Mouse (Mus musculus) frontal cortex, postnatal 14 days (tissue): ENCODE results near the gene Syne4.

Experiments used
- DNase-seq, 2 experiments: peaks; one replicate each; pipeline ENCODE4 v3.0.0; 2022; ENCODE audit warnings: low spot score in 2 of 2

Syne4 gene

DNA sequence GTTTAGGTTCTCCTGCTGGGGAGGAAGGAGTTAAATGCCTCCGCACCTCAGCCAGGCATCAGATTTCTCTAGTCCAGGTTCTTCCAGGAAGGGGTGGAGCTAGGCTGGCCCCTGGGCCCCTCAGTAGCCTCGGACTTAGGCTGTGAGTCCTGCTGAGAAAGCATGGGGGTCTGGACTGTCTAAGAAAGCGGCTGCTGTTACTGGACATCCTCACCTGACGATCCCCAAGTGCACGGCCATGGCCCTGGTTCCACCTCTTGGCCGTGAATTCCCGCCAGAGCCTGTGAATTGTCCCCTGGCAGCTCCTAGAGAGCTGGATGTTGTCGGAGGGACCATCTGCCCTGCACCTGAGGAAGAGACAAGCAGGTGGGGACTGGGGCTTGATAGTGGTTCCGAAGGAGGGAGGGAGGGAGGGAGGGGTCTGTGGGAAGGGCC is at the start of gene Syne4:
Gene Syne4 (plus strand): TSS at position 87 of the 435 bp plus-strand sequence.
- no peak for DNase-seq

DNA sequence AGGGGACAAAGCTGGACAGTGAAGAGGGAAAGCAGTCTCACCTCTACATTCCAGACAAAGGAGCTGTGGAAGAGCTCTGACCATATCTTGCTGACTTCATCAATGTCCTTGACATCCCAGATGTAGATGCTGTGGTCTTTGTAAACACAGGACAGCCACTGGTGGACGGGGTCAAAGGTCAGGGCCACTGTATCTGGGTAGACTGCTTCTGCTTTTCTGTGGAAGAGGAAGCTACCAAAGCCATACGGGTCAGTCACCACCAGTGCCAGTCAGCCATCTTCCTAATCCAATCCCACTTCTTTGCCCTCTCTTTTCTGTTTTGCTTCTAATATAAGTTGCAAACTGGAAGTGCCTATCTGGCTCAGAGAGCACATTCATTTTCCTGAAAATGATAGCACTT is 49.6 kb upstream of the Syne4 start:
- no peak for DNase-seq

DNA sequence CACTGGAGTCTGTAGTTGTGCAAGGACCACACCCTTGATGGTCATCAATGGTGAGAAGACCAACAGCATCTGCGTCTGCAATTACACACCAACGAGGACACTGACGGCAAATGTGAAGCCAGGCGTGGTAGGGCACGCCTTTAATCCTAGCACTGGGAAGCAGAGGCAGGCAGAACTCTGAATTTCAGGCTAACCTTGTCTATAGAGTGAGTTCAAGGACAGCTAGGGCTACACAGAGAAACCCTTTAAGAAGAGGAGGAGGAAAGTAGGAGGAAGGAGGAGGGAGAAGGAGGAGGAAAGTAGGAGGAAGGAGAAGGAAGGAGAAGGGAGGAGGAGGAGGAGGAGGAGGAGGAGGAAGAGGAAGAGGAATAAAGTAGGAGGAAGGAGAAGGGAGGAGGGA is 49.1 kb upstream of the Syne4 start:
- no peak for DNase-seq

DNA sequence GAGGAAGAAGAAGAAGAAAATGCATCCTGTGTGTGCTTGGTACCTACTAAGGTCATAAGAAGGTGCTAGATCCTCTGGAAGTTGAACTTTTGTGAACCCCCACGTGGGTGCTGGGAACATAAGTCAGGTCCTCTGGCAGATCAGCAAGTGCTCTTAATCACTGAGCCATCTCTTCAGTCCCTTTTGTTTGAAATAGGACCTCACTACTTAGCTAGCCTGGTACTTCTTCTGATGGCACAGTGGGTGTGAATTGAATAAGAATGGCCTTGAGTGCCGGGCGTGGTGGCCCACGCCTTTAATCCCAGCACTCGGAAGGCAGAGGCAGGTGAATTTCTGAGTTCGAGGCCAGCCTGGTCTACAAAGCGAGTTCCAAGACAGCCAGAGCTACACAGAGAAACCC is 48.7 kb upstream of the Syne4 start:
- DNase-seq: no peak

DNA sequence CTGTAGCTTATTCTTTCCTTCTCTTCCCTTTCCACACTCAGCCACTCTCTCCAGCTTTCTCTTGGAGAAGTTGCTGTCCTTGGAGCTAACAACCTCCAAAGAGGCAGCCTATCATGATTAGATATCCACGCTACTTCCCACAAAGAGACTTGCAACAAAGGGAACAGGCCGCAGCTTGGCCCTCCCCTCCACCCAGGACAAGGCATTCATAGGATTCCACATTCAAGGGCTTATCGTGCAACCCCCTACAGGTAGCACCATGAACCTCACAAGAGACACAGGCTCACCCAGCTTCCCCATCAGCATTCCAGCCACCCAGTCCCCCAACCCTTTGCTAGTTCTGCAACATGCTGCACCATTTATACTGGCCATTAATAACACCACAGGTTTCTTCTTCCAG is 47.8 kb upstream of the Syne4 start:
- DNase-seq: no peak

DNA sequence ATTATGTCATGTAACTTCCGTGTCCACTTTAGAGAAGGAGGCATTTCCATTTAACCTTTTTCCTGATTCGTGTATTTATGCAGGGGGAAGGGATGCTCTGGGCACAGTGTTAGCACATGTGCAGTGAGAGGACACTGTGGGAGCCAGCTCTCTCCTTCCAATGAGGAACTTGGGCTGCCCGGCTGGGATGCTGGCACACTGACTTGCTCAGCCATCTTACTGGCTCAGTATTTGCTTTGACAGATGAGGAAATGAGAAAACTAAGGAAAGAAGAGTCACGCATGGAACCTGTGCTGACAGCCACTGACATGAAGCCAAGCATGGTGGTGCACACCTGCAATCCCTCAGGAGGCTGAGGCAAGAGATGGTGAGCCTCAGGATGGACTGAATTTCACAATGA is 45.0 kb upstream of the Syne4 start:
- no peak for DNase-seq

DNA sequence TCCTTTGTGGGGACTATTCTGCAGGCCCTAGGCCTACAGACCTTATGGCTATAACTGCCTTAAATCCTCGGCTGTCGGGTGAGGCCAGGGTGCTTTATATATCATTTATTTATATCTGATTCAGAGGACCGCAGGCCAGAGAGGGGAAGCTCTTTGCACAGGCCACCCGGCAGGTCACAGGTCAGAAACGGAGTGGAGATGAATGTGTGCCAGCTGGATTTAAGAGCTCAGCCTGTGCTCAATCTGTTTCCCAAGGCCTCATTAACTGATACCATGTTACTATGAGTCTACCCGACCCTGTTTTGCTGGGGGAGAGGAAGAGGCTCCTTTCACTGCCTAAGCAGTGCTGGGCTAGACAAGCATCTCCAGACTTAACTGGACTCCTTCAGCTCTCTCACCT is 40.2 kb upstream of the Syne4 start:
- no peak for DNase-seq

DNA sequence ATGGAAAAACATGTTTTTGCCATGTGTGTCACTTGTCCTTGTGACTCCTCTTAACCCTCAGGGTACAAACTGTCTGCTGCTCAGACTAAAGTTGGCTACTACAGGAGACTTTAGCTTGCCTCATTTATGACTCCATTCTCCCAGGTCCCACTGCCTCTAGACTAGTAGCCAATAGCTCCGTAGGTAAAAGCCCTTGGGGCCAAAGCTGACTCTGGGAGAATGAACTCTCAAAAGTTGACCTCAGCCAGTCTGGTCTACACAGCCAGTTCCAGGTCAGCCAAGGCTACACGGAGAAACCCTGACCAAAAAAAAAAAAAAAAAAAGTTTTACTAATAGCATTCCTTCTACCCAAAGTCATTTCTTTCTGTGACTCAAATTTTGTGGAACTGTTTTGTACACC is 35.7 kb upstream of the Syne4 start:
- no peak for DNase-seq

DNA sequence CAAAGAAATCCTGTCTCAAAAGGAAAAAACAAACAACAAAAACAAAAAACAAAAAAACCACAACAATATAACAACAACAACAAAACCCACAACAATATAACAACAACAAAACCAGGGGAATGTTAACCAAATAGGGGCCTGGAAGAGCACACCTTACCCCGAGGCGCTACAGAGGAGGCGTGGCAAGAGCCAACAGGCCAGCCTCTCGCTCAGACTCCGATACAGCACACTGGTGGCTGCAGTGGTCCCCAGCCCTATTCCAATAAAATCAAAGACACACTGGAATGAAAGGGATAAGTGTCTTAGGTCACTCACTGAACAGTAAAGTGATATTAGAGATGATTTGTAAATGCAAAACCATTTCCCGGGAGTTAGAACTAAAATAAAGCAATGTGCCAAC is 35.1 kb upstream of the Syne4 start:
- no peak for DNase-seq

DNA sequence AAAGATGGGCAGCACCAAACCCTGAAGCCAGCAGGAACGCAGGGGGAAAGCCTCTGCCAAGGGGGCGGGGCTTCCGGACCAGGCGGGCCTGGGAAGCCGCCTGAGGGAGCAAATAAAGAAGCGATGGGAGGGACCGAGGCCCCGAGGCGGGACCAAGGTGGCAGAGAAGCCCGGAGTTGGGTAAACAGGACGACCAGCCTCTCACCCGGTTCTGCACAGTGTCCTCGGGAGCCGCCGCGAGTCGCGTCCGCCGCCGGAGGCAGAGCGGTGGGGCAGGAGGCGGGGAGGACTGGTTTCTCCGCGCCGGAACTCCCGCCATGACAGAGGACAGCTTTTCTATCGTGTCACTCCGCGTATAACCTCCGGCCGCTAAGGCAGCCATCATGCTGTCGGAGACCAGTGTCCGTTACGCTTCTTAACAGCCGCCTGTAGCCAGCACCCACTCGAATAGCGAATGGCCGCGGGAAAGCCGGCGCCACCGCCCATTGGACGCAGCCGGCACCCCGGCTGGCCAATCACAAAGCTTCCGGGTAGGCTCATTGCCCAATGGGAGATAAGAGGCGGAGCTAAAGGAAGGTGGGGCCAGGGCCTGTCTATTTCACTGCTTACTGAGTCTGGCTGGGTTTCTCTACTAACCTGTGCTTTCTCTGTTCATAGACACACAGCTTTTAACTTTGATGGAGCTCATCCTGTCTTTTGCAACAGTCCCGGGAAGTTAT is 34.5 kb upstream of the Syne4 start, which contains the start of the genes Thap8 and Wdr62:
Gene Thap8 (plus strand): TSS at position 144 of the 719 bp plus-strand sequence.
Gene Wdr62 (minus strand): TSS at position 469 of the 719 bp plus-strand sequence.
- DNase-seq: peak; percentile 83 to 88

DNA sequence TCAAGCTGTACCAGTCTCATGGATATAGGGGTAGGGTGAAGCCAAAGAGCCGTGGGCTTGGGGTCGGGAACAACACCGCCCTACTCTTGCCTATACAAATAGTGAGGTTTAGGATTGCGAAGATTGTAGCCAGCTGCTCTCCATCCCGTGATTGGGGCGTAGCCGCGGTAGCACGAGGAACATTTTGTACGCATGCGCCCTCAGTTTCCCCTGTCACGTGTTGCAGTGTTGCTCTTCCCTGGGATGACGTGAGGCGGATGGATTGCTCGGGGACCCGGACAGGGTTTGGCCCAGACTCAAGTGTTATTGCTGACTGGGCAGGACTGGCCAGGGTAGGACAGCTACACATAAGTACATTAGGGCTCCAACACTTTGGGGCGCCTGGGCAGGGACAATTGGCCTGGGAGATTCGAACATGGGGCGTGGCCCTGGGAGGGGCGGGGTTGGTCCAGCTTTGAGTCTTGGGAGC is 33.9 kb upstream of the Syne4 start:
- DNase-seq: peak; percentile 77 to 83

DNA sequence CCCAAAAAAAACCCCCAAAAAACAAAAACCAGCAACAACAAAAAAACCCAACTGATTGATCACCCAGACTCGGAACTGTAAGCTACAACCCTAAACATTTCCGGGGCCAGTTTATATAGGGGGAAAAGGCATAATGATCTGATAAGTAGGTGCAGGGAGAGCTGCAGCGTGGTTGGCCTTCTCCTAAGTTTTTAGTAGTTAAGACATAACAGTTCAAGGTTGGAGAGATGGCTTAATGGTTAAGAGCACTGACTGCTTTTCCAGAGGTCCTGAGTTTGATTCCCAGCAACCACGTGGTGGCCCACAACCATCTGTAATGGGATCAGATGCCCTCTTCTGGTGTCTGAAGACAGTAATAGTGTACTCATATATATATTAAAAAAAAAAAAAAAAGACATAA is 33.1 kb upstream of the Syne4 start:
- no peak for DNase-seq

DNA sequence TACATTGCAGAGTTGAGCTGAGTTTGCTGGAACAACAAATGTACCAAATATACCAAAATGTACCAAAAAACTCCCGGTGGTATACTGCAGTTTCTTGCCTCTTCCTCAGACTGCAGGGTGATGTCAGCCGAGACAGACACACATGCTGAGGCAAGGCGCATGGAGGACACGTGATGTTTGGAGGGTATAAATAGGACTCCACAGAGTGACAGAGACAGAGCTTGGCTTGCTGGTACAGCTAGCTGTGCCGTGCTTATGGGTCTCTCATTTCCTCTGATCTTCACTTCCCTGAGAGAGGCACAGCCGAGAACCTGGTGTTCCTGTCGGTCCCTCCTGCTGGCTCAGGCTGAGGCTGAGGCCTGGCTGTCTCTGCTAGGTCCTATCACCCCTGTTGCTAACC is 31.9 kb upstream of the Syne4 start:
- no peak for DNase-seq

DNA sequence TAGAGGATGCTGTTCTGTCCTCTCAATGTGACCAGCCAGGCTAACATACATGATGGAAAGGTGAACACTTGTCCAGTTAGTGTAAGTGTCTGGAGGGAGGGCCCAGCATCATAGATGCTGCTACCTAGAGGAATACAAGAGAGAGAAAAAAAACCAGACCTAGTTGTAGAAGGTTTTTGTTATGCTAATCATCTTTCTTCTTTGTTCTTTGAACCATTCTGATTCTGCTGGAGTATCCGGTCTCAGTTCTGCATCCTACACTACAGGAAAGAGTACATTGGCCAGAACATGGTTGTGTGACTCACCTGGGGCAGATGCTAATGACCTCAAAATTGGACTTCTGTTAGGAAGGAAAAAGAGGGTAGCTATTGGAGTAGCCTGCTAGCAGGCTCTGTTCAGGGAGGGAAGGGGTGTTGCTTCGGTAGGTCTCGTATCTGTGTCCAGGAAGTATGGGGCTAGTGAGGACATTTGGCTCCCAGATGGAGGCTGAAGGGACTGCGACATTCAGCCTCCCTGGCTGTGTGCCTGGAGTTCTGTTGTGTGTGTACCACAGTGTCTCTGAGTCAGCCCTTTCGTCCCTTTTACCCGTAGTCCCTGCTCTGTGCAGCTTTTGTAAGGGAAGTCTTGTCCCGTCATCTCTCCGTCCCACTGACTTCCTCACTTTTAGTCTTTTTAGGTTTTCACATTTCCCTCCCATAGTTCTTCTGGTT is 27.8 kb upstream of the Syne4 start:
- no peak for DNase-seq

DNA sequence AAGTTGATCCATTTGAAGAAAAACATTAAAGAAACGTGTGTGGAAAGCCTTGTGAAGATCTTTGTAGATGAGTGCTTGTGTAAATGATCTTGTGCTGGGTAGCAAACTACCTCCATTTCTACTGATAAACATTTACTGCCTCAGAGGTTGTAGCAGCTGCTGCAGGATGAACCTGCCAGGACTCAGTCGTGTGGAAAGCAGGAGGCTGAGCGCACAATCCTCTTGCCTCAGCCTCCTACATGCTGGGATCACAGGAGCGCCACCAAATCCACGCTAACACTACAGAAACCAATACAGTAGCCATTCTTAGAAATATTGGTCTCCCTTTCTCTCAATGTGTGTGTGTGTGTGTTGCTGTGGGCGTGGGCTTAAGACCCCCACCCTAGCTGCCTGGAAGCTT is 26.6 kb upstream of the Syne4 start:
- DNase-seq: no peak

DNA sequence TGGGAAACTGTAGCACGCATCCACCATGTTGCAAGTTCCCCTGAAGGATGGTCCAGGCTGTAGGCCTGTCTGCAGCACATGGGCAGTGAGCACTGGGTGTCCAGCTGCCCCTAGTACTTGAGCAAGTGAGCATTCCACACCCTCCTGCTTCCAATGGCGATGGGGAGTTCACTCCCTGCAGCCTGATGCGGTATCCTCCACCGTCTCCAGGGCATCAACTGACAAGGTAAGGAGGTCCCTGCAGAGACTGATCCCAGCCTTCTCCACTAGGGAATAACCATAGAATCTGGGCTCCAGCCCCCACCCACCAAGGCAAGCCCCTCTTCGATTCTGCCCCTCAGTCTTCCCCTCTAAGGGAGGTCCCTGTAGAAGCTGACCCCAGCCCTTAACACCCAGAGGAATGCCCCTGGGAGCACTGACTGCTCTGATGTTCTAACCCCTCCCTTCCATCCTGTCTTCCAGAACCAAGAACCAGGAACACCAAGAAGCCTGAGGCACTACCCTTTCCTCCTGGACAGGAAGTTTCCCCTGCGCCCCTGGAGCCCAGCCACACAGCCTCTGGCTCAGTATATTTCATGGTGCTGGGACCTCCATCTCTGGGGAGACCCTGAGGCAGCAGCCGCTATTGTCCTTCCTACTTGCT is 25.4 kb upstream of the Syne4 start:
- no peak for DNase-seq

DNA sequence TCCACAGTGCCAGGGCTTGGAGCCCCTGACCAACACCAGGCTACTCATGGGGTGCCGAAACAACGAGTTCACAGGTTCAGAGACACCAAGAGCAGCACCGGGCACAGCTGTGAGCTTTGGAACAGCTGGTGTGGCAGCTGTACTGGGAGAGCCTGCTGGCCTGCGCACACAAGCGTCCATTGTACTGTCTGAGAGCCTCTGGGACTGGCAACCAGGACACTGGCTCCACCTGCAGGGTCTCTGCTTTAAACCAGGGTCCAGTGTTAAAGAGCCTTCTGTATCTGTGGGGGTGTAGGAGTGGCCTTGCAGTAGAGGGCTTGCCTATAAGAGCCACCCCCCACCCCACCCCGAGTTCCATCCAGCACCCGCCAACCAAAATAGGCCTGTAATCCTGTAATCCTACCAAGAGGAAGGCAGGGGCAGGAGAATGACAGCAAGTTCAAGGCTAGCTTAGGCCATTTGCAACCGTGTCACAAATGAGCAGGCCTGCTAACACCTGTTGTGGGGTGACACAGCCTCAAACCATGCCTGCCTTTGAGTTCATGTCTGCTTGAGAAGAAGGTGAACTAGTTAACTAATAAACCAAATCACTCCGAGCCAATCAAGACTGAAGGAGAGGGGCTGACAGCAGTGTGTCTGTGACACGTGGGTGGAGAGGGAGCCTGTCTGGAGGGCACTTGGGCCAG is 24.8 kb upstream of the Syne4 start:
- no peak for DNase-seq

DNA sequence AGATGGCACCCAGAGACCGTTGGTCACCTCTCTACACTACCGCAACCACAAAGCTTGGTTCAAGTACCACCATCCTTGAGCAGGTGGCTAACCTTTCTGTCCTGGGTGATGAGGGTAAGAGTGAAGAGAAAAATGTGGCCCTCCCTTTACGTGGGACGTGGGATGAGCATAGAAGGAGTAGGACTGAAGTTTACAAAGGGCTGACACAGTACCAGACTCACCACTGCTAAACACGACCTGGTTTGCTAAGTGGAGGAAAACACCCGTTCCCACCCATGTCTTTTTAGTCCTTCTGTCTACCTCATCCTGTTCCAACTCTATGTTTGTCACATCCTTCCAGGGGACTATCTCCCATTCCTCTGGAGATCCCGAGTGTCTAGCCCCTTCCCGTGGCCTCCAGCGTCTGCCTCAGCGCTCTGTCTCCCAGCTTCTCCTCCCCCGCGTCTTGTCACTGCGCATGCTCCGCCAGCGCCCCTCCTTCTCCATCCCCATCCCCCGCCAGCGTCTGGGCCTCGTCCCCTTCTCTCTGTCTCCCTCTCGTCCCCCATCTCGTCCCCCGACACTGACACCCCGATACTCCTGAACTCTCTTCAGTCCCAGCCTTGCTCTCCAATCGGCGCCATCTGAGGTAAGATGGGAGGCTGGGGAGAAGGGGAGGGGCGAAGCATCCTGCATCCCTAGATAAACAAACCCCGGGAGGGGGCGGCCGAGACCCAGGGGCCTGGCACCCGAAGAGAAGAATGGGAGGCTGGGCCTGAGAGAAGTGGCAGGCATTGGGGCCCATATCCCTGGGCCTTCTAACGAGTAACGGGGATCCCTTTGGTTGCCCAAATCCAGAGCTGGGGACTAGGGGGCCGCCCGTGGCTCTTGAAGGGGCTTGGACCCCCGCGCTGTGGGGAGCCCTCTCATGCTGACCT is 23.1 kb upstream of the Syne4 start, which contains the start of gene Clip3:
Gene Clip3 (plus strand): TSS at position 514 of the 917 bp plus-strand sequence.
- peak; percentile 83 to 86 for DNase-seq

DNA sequence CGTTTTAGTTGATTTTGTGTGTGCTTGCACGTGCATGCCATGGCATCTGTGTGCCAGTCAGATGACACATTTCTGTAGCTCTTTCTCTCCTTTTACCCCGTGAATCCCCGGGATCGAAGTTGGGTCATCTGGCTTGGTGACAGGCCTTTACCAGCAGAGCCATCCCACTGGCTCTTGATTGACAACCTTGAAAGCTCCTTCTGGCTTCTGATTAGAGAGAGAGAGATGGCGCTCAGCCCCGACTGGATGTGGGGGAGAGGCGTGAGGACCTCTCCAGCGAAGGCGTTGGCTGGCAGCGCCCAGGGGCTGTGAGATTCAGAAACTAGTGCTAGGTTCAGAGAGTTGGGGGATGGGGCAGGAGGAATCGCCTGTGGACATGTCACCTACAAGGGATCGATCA is 20.8 kb upstream of the Syne4 start:
- DNase-seq: no peak

DNA sequence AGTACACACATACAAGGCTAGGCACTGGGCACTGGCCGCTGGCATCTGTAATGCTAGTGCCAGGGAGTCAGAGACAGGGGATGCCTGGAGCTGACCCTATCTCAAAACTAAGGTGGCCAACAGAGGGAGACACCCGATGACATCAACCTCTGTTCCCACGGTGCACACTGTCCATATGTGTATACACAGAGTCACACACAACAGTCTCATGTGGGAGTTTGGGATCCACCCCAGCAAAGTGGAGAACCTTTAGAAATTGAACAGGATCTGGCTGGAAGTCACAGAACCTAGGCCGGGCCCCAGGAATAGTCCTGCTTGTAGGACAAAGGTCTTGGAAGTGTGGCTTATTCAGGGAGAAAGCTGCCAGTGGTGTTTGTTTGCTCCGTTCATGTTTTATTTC is 20.3 kb upstream of the Syne4 start:
- DNase-seq: no peak

DNA sequence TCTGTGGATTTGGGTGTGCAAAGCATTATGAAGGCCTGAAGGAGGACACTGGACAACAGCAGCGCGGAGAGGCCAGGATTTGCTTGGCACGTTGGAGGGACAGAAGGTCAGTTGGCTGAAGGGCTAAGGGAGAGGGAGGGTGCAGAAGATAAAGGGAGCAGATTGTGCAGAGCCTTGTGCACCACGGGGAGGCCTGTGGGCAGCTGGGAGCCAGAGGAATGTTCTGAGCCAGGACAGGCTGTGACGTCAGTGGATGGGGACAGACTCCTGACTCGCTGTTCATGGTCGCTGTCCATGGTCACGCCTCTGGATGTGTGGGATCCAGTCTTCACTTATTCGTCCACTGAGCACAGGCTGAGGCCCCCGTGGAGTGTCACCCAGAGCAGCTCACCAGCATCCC is 19.5 kb upstream of the Syne4 start:
- DNase-seq: no peak
